Mouse (Mus musculus) limb, embryonic 14.5 days (tissue): ENCODE results near the gene Pde6c. TPM values are rescaled to one million over a fixed set of nuclear protein-coding genes. Genes with fewer than 3 reads are reported as not detected.
A peak's percentile ranks its signal among the peaks of the same experiment; 100 is the strongest.

Source experiments
- ATAC-seq: fragments of 200-750 bp; cut with Nextera tagmentation; 2 replicates; pipeline ENCODE4 v1.8.0; 2017; ENCODE audit warnings: low read depth, moderate number of reproducible peaks, moderate TSS enrichment; ENCODE audit not compliant: low FRiP score
- DNase-seq: peaks from one replicate; pipeline ENCODE4 v3.0.0-alpha.2; 2015; ENCODE audit warnings: low spot score
- H3K27ac ChIP-seq: fragments of 300-500 bp; sonication (generic); replicated peaks from 2 replicates; pipeline ENCODE4 v1.5.1; 2014; ENCODE audit warnings: low read depth, mild to moderate bottlenecking, low read length, moderate library complexity, mixed read lengths
- H3K27me3 ChIP-seq: fragments of 300-500 bp; sonication (generic); 2 replicates; pipeline ENCODE4 v1.6.1; 2014; ENCODE audit warnings: low read length, mixed read lengths; ENCODE audit not compliant: control insufficient read depth, insufficient read depth
- H3K36me3 ChIP-seq: fragments of 300-500 bp; sonication (generic); 2 replicates; pipeline ENCODE4 v1.6.1; 2014; ENCODE audit warnings: mild to moderate bottlenecking, low read length, moderate library complexity, mixed read lengths; ENCODE audit not compliant: control insufficient read depth, insufficient read depth
- H3K4me1 ChIP-seq: fragments of 300-500 bp; sonication (generic); 2 replicates; pipeline ENCODE4 v1.6.1; 2014; ENCODE audit warnings: antibody characterized with exemption, low read length, mixed read lengths; ENCODE audit not compliant: control insufficient read depth, insufficient read depth
- H3K4me2 ChIP-seq: fragments of 300-500 bp; sonication (generic); replicated peaks from 2 replicates; pipeline ENCODE4 v1.6.1; 2014; ENCODE audit warnings: low read depth, mild to moderate bottlenecking, low read length, moderate library complexity; ENCODE audit not compliant: severe bottlenecking
- H3K4me3 ChIP-seq: fragments of 300-500 bp; sonication (generic); replicated peaks from 2 replicates; pipeline ENCODE4 v1.5.1; 2014; ENCODE audit warnings: low read length
- H3K9ac ChIP-seq: fragments of 300-500 bp; sonication (generic); 2 replicates; pipeline ENCODE4 v1.6.1; 2014; ENCODE audit warnings: mild to moderate bottlenecking, low read depth, low read length, moderate library complexity; ENCODE audit not compliant: severe bottlenecking
- H3K9me3 ChIP-seq: fragments of 300-500 bp; sonication (generic); 2 replicates; pipeline ENCODE4 v1.6.1; 2016; ENCODE audit warnings: low read length; ENCODE audit not compliant: control insufficient read depth
- POLR2A ChIP-seq: fragments of 200-500 bp; IDR thresholded peaks from 2 replicates; pipeline ENCODE4 v1.8.0; 2012; ENCODE audit warnings: inconsistent platforms, mild to moderate bottlenecking, moderate library complexity, borderline replicate concordance; ENCODE audit not compliant: insufficient read depth, insufficient read length; ENCODE audit errors: extremely low read depth
- WGBS: fragments of 180-500 bp; shearing (Covaris S2); extraction: QIAGEN DNeasy Blood & Tissue Kit; methylation state at CpG from one replicate; pipeline ENCODE4 v1.1.7; 2014; 5-methylcytosine and 5-hydroxymethylcytosine counted together
- polyA plus RNA-seq, 2 experiments: library from polyadenylated mRNA; depleted of rRNA in 1 of 2; stranded (reverse) in 1 of 2; unstranded in 1 of 2; fragments of >200 nt; fragmentation: Nextera tagmentation in 1 of 2; extraction: Ambion mirVana in 1 of 2; gene quantifications; 2 replicates each; pipeline versions ENCODE4 v1.2.1 to v1.2.3; 2012 to 2014

Gene Pde6c
- polyA plus RNA-seq, 2 experiments, result 0.04 TPM; not detected in 1

DNA sequence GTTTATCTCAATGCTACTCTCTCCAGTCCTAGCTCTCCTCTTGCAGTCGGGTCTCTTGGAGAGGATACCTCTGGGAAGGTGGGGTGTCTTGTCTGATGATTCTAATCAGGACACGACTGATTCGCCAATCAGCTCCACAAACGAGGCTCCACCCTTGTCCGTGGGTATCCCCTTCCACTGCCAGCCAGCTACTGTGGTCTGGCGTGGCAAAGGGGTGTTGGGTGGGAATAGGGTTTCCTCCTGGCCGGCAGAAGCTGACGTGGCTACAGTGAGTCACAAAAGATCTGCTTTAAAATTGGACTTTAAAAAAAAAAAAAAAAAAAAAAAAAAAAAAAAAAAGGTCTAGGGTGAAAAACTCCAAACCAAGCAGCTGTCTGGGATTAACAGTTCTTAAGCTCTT lies 21.5 kb upstream of the Pde6c start:
- 76% methylated on average over 8 of the region's 8 CpGs for WGBS

GRCm38 (mm10) chr19:38112575-38112974 lies 20.0 kb upstream of the Pde6c start:
- DNase-seq (no peak), ATAC-seq (no peak)
- H3K4me3 ChIP-seq, result no peak overlapping the region
- TF ChIP-seq POLR2A, result no peak
- WGBS, result 42% methylated on average over 4 of the region's 4 CpGs
- no peaks in the 10 kb centered on the region for H3K27me3 ChIP-seq
- H3K4me1 ChIP-seq, result no peaks in the 10 kb centered on the region
- no peaks in the 10 kb centered on the region for H3K36me3 ChIP-seq
- H3K4me2 ChIP-seq, result no peak overlapping the region
- H3K9ac ChIP-seq, result no peak overlapping the region
- no peaks in the 10 kb centered on the region for H3K9me3 ChIP-seq
- no peak overlapping the region for H3K27ac ChIP-seq

More for the DNA sequence above, 21.5 kb upstream of the Pde6c start:
- DNase-seq, result no peak
- Histone ChIP-seq H3K4me2 (no peak overlapping the region), H3K27me3 (no peaks in the 10 kb centered on the region), H3K36me3 (no peaks in the 10 kb centered on the region), H3K9ac (no peak overlapping the region), H3K27ac (no peak overlapping the region), H3K4me1 (no peaks in the 10 kb centered on the region), H3K4me3 (no peak overlapping the region), H3K9me3 (no peaks in the 10 kb centered on the region)
- TF ChIP-seq POLR2A, result no peak
- no peak for ATAC-seq

DNA sequence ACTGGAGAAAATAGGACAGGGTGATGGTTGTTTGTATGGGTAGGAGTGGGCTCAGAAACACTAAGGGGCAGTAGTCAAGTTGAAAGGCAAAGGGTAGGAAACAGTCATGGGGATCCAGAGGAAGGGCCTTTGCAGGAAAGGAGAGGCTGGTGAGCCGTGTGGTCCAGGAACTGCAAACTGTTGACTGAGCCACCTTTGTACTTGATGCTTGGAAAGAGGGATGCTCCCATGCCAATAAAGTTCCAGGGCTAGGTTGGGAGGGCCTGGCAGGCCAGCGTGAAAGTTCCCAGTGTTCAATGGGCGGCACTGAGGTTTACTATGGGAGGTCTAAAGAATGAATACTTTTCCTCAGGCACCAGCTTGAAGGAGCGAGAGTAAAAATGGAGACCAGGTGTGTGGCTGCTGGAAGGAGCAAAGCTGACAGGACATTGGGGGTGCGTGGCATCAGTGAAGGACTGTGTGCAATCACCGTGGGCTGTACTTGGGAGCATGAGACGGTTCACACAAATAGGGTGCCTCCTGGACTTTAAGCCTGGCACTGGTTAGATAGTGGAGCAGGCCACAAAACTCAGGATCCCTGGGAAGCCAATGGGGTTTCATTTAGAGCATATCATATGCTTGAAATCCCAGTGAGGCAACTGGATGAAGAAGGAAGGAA lies 17.6 kb upstream of the Pde6c start:
- WGBS, result 83% methylated on average over 7 of the region's 7 CpGs

GRCm38 (mm10) chr19:38120123-38120760 lies 12.3 kb upstream of the Pde6c start:
- no peak overlapping the region for H3K4me3 ChIP-seq
- WGBS, result 82% methylated on average over 5 of the region's 5 CpGs
- DNase-seq (no peak), ATAC-seq (no peak)
- H3K4me1 ChIP-seq, result no peaks in the 10 kb centered on the region
- H3K9ac ChIP-seq, result no peak overlapping the region
- no peak overlapping the region for H3K27ac ChIP-seq
- TF ChIP-seq POLR2A, result no peak
- no peaks in the 10 kb centered on the region for H3K9me3 ChIP-seq
- no peaks in the 10 kb centered on the region for H3K36me3 ChIP-seq
- H3K27me3 ChIP-seq, result peaks cover 16% of the 10 kb centered on the region
- H3K4me2 ChIP-seq, result no peak overlapping the region

More for the DNA sequence above, 17.6 kb upstream of the Pde6c start:
- Histone ChIP-seq H3K27me3 (no peaks in the 10 kb centered on the region), H3K4me1 (no peaks in the 10 kb centered on the region), H3K27ac (no peak overlapping the region), H3K4me2 (no peak overlapping the region), H3K36me3 (no peaks in the 10 kb centered on the region), H3K9me3 (no peaks in the 10 kb centered on the region), H3K9ac (no peak overlapping the region), H3K4me3 (no peak overlapping the region)
- DNase-seq (no peak), ATAC-seq (no peak)
- TF ChIP-seq POLR2A, result no peak

GRCm38 (mm10) chr19:38123921-38124320 lies 8.7 kb upstream of the Pde6c start:
- H3K27ac ChIP-seq, result no peak overlapping the region
- H3K9ac ChIP-seq, result peak overlapping the region; percentile 63

More at GRCm38 (mm10) chr19:38123921-38124320, 8.7 kb upstream of the Pde6c start:
- ATAC-seq, result no peak
- no peaks in the 10 kb centered on the region for H3K36me3 ChIP-seq
- no peaks in the 10 kb centered on the region for H3K4me1 ChIP-seq
- H3K4me3 ChIP-seq, result peak overlapping the region; percentile 56
- H3K27me3 ChIP-seq, result peaks cover 16% of the 10 kb centered on the region
- DNase-seq, result no peak
- peak overlapping the region; percentile 94 for H3K4me2 ChIP-seq
- TF ChIP-seq POLR2A, result no peak
- H3K9me3 ChIP-seq, result no peaks in the 10 kb centered on the region
- 17% methylated on average over 9 of the region's 9 CpGs for WGBS
